Mouse (Mus musculus) limb, embryonic 14.5 days (tissue): ENCODE measurements around the gene Cfap221. TPM values are rescaled to one million over a fixed set of nuclear protein-coding genes. Genes with fewer than 3 reads are reported as not detected.

Experiments used
- ATAC-seq: fragments of 200-750 bp; cut with Nextera tagmentation; 2 replicates; pipeline ENCODE4 v1.8.0; 2017; ENCODE audit warnings: low read depth, moderate number of reproducible peaks, moderate TSS enrichment; ENCODE audit not compliant: low FRiP score
- DNase-seq: peaks from one replicate; pipeline ENCODE4 v3.0.0-alpha.2; 2015; ENCODE audit warnings: low spot score
- H3K27ac ChIP-seq: fragments of 300-500 bp; sonication (generic); replicated peaks from 2 replicates; pipeline ENCODE4 v1.5.1; 2014; ENCODE audit warnings: low read depth, mild to moderate bottlenecking, low read length, moderate library complexity, mixed read lengths
- H3K27me3 ChIP-seq: fragments of 300-500 bp; sonication (generic); 2 replicates; pipeline ENCODE4 v1.6.1; 2014; ENCODE audit warnings: low read length, mixed read lengths; ENCODE audit not compliant: control insufficient read depth, insufficient read depth
- H3K36me3 ChIP-seq: fragments of 300-500 bp; sonication (generic); 2 replicates; pipeline ENCODE4 v1.6.1; 2014; ENCODE audit warnings: mild to moderate bottlenecking, low read length, moderate library complexity, mixed read lengths; ENCODE audit not compliant: control insufficient read depth, insufficient read depth
- H3K4me1 ChIP-seq: fragments of 300-500 bp; sonication (generic); 2 replicates; pipeline ENCODE4 v1.6.1; 2014; ENCODE audit warnings: antibody characterized with exemption, low read length, mixed read lengths; ENCODE audit not compliant: control insufficient read depth, insufficient read depth
- H3K4me2 ChIP-seq: fragments of 300-500 bp; sonication (generic); replicated peaks from 2 replicates; pipeline ENCODE4 v1.6.1; 2014; ENCODE audit warnings: low read depth, mild to moderate bottlenecking, low read length, moderate library complexity; ENCODE audit not compliant: severe bottlenecking
- H3K4me3 ChIP-seq: fragments of 300-500 bp; sonication (generic); replicated peaks from 2 replicates; pipeline ENCODE4 v1.5.1; 2014; ENCODE audit warnings: low read length
- H3K9ac ChIP-seq: fragments of 300-500 bp; sonication (generic); 2 replicates; pipeline ENCODE4 v1.6.1; 2014; ENCODE audit warnings: mild to moderate bottlenecking, low read depth, low read length, moderate library complexity; ENCODE audit not compliant: severe bottlenecking
- H3K9me3 ChIP-seq: fragments of 300-500 bp; sonication (generic); 2 replicates; pipeline ENCODE4 v1.6.1; 2016; ENCODE audit warnings: low read length; ENCODE audit not compliant: control insufficient read depth
- POLR2A ChIP-seq: fragments of 200-500 bp; IDR thresholded peaks from 2 replicates; pipeline ENCODE4 v1.8.0; 2012; ENCODE audit warnings: inconsistent platforms, mild to moderate bottlenecking, moderate library complexity, borderline replicate concordance; ENCODE audit not compliant: insufficient read depth, insufficient read length; ENCODE audit errors: extremely low read depth
- WGBS: fragments of 180-500 bp; shearing (Covaris S2); extraction: QIAGEN DNeasy Blood & Tissue Kit; methylation state at CpG from one replicate; pipeline ENCODE4 v1.1.7; 2014; 5-methylcytosine and 5-hydroxymethylcytosine counted together
- polyA plus RNA-seq, 2 experiments: library from polyadenylated mRNA; depleted of rRNA in 1 of 2; stranded (reverse) in 1 of 2; unstranded in 1 of 2; fragments of >200 nt; fragmentation: Nextera tagmentation in 1 of 2; extraction: Ambion mirVana in 1 of 2; gene quantifications; 2 replicates each; pipeline versions ENCODE4 v1.2.1 to v1.2.3; 2012 to 2014

Gene Cfap221
- polyA plus RNA-seq, 2 experiments: 0.06 TPM; not detected in 1

DNA sequence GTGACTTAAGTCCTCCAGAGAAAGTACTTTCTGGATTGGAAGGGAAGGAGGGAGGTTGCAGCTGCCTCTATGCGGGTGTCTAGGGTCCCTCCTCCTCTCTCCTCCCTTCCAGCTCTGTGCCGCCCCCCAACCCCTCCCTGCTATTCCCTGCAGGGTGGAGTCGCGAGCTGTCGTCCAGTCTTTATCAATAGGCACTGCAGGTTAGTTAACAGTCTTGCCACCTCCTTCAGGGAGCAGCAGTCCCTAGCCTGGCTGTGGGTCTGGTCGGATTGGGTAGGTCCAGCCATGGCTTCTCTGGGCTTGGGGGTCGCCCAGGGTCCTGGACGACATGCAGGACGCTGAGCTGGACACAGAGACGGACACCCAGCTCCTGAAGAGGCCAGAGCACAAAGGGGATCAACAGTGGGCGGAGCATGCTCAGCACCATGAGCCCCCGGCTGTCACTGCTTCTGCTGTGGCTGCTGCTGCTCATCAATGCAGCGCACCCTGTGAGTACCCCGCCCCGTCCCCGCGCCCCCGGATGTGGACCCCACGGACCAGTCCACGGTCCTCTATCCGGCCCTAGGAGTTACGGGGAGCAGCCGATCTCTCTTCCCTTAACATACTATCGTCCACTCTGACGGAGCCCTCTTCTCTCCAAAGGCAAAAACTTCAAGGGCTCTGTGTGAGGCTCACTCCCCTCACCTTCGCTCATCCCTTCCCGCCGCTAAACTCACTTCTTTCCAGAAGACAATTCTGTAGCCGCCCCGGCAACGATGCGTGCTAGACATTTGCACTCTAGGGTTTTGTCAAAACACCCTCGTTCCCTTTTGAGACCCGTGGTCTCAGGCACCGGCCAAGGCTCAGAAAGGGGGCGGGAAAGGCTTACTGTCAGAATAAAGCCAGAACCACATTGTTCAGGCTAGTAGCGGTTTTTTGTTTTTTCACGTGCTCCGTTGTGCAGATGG is 10.1 kb upstream of the Cfap221 start, which contains the start of gene Sctr:
Gene Sctr (plus strand): TSS at position 51 of the 947 bp plus-strand sequence.
- Histone ChIP-seq H3K9me3 (no peaks in the 10 kb centered on the region), H3K4me2 (peak within 1 kb of the TSS; percentile 56), H3K36me3 (no peaks in the 10 kb centered on the region), H3K4me3 (peak within 1 kb of the TSS; percentile 34), H3K4me1 (peaks cover 3% of the 10 kb centered on the region; the same call in 1 of the 2 replicates), H3K9ac (no peak within 1 kb of the TSS; the same call in 1 of the 2 replicates), H3K27me3 (peaks cover 20% of the 10 kb centered on the region), H3K27ac (no peak within 1 kb of the TSS)
- TF ChIP-seq POLR2A: no peak
- WGBS: under 1% methylated on average over 38 of the region's 39 CpGs
- peak; percentile 42; the same call in 1 of the 2 replicates for ATAC-seq
- no peak for DNase-seq

DNA sequence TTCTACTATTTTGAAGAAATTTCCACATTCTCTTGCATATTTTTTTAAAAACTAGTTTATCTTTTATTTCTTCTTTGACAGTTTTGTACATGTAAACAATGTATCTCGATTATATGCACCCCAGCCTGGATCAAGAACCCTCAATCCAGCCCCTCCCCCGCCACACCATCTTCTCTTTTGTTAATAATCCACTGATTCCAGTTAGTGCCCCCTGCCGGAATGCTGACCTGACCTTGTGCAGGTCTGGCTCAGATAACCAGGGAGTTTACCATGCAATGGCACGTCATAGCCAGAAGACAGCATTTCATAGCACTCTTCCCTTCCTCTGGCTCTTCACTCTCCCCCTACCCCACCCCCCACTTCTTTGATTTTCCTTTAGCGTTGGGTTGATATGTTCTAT is 610 bp upstream of the Cfap221 start:
- H3K27ac ChIP-seq: no peak overlapping the region
- H3K9me3 ChIP-seq: no peaks in the 10 kb centered on the region
- no peak for ATAC-seq
- H3K4me3 ChIP-seq: peak overlapping the region; percentile 45
- H3K4me1 ChIP-seq: no peaks in the 10 kb centered on the region
- no peaks in the 10 kb centered on the region for H3K36me3 ChIP-seq
- no peak overlapping the region for H3K9ac ChIP-seq
- no peak for DNase-seq
- 31% methylated on average over 5 of the region's 5 CpGs for WGBS
- TF ChIP-seq POLR2A: no peak
- no peaks in the 10 kb centered on the region for H3K27me3 ChIP-seq
- peak overlapping the region; percentile 75 for H3K4me2 ChIP-seq

DNA sequence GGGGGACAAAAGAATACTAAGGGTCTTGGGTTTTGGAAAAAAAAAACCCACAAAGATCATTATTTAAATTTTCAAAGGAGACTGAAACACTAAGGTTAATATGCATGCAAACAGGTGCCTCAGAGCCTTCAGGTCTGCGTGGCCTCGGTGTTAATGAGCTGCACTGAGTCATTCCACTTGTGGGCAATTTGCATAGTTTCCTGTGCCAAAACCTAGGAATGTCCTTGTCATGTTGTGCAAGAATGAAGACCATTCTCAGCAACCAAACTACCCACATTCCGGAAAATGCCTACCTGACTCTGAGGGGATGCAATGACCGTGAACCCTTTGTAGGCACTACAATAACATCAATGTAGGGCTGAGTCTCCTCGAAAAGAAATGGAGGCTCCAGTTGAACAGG is 10.5 kb downstream of the Cfap221 start:
- no peak for DNase-seq
- 65% methylated on average over 5 of the region's 5 CpGs for WGBS
- TF ChIP-seq POLR2A: no peak
- Histone ChIP-seq H3K36me3 (no peaks in the 10 kb centered on the region), H3K4me2 (no peak overlapping the region), H3K9me3 (no peaks in the 10 kb centered on the region), H3K4me1 (no peaks in the 10 kb centered on the region), H3K4me3 (no peak overlapping the region), H3K9ac (no peak overlapping the region), H3K27me3 (no peaks in the 10 kb centered on the region), H3K27ac (no peak overlapping the region)
- ATAC-seq: no peak

DNA sequence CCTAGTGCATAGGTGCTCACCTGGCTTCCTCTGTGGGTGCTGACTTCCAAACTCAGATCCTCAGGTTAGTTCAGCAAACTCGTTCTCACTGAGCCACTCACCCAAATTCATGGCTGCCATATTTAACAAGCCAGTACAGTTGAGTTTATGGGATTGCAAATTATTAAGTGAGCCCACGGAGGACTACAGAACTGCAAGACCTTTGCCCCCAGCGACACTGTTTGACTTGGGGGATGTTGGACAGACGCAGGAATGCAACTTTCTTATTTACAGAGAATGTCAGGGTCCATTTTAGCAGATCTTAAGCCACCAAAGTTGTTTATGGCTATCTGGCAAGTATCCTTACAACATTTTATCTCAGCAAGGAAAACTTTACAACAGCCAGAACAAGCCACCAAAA is 21.9 kb downstream of the Cfap221 start:
- WGBS: 57% methylated on average over 4 of the region's 4 CpGs
- Histone ChIP-seq H3K27ac (no peak overlapping the region), H3K4me2 (no peak overlapping the region), H3K9me3 (no peaks in the 10 kb centered on the region), H3K4me1 (no peaks in the 10 kb centered on the region), H3K9ac (no peak overlapping the region), H3K27me3 (no peaks in the 10 kb centered on the region), H3K4me3 (no peak overlapping the region), H3K36me3 (no peaks in the 10 kb centered on the region)
- ATAC-seq: no peak
- DNase-seq: no peak
- TF ChIP-seq POLR2A: no peak

DNA sequence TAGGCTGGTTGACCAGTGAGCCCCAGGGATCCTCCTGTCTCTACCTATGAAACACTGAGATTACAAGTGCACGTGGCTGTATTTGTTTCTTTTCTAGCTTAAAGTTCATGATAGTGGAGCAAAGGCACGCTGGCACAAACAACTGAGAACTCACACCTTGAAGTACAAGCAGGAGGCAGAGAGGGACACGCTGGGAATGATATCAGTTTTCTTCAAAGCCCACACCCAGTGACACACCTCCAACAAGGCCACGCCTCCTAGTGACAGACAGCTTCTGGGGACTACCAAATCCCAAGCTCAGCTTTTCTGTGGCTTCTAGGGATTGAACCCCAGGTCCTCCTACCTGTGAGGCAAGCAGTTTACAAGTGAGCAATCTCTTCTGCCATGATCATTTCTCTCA is 23.9 kb downstream of the Cfap221 start:
- ATAC-seq: no peak

More for the DNA sequence above, 23.9 kb downstream of the Cfap221 start:
- Histone ChIP-seq H3K27me3 (no peaks in the 10 kb centered on the region), H3K36me3 (no peaks in the 10 kb centered on the region), H3K27ac (no peak overlapping the region), H3K4me1 (no peaks in the 10 kb centered on the region), H3K9me3 (no peaks in the 10 kb centered on the region), H3K4me3 (no peak overlapping the region), H3K4me2 (no peak overlapping the region), H3K9ac (no peak overlapping the region)
- DNase-seq: no peak
- WGBS: 31% methylated on average over 4 of the region's 4 CpGs
- TF ChIP-seq POLR2A: no peak
